Mouse (Mus musculus) midbrain, embryonic 14.5 days (tissue): ENCODE measurements around the gene Rnf31. TPM values are rescaled to one million over a fixed set of nuclear protein-coding genes. Genes with fewer than 3 reads are reported as not detected.

Experiments used
- ATAC-seq: fragments of 200-750 bp; cut with Nextera tagmentation; 2 replicates; pipeline ENCODE4 v1.8.0; 2017; ENCODE audit warnings: moderate number of reproducible peaks, moderate library complexity; ENCODE audit not compliant: low FRiP score, low TSS enrichment
- DNase-seq: peaks from one replicate; pipeline ENCODE4 v3.0.0-alpha.2; 2015
- H3K27ac ChIP-seq: fragments of 300-500 bp; sonication (generic); replicated peaks from 2 replicates; pipeline ENCODE4 v1.5.1; 2014; ENCODE audit warnings: mild to moderate bottlenecking, low read depth, low read length, moderate library complexity
- H3K27me3 ChIP-seq: fragments of 300-500 bp; sonication (generic); 2 replicates; pipeline ENCODE4 v1.6.1; 2014; ENCODE audit warnings: low read length, control low read depth, mixed read lengths; ENCODE audit not compliant: control insufficient read depth, insufficient read depth
- H3K36me3 ChIP-seq: fragments of 300-500 bp; sonication (generic); 2 replicates; pipeline ENCODE4 v1.6.1; 2014; ENCODE audit warnings: low read length, control low read depth; ENCODE audit not compliant: control insufficient read depth, insufficient read depth
- H3K4me1 ChIP-seq: fragments of 300-500 bp; sonication (generic); 2 replicates; pipeline ENCODE4 v1.6.1; 2014; ENCODE audit warnings: mild to moderate bottlenecking, antibody characterized with exemption, low read length, control low read depth; ENCODE audit not compliant: control insufficient read depth, insufficient read depth
- H3K4me2 ChIP-seq: fragments of 300-500 bp; sonication (generic); 2 replicates; pipeline ENCODE4 v1.6.1; 2014; ENCODE audit warnings: mild to moderate bottlenecking, low read length, moderate library complexity
- H3K4me3 ChIP-seq: fragments of 300-500 bp; sonication (generic); replicated peaks from 2 replicates; pipeline ENCODE4 v1.5.1; 2014; ENCODE audit warnings: low read depth, low read length
- H3K9ac ChIP-seq: fragments of 300-500 bp; sonication (generic); replicated peaks from 2 replicates; pipeline ENCODE4 v1.6.1; 2014; ENCODE audit warnings: mild to moderate bottlenecking, low read length, moderate library complexity
- H3K9me3 ChIP-seq: fragments of 300-500 bp; sonication (generic); 2 replicates; pipeline ENCODE4 v1.6.1; 2016; ENCODE audit warnings: low read length, control low read depth, mixed read lengths; ENCODE audit not compliant: control insufficient read depth
- WGBS: fragments of 180-500 bp; shearing (Covaris S2); extraction: QIAGEN DNeasy Blood & Tissue Kit; methylation state at CpG from one replicate; pipeline ENCODE4 v1.1.7; 2014; 5-methylcytosine and 5-hydroxymethylcytosine counted together
- polyA plus RNA-seq: library from polyadenylated mRNA; unstranded; fragments of >200 nt; fragmentation: Nextera tagmentation; extraction: Ambion mirVana; gene quantifications from 2 replicates; pipeline ENCODE4 v1.2.1, GENCODE M21; 2014

Gene Rnf31
- polyA plus RNA-seq, 1 experiment from 2014 or later: 17.1 TPM

- Histone ChIP-seq H3K4me3 (peak within 1 kb of the TSS; percentile 90), H3K9ac (peak within 1 kb of the TSS; percentile 88), H3K27ac (peak within 1 kb of the TSS; percentile 90), H3K4me1 (peaks cover 18% of the 10 kb centered on the region), H3K9me3 (no peaks in the 10 kb centered on the region), H3K36me3 (peaks cover 27% of the 10 kb centered on the region), H3K27me3 (no peaks in the 10 kb centered on the region), H3K4me2 (peak within 1 kb of the TSS; percentile 98)
- WGBS: under 1% methylated on average over 22 of the region's 22 CpGs
- peak; percentile 95 for ATAC-seq
- peak; percentile 94 for DNase-seq
Measured at GRCm38 (mm10) chr14:55590748-55591330, 669 bp upstream of the Rnf31 start, which contains the start of gene Psme2. Gene Psme2, minus strand, starts transcription at chr14:55591113.

GRCm38 (mm10) chr14:55592226-55592625 lies 718 bp downstream of the Rnf31 start:
- Histone ChIP-seq H3K9ac (peak overlapping the region; percentile 88), H3K9me3 (no peaks in the 10 kb centered on the region), H3K4me2 (peak overlapping the region; percentile 98), H3K36me3 (peaks cover 37% of the 10 kb centered on the region), H3K4me3 (peak overlapping the region; percentile 90), H3K4me1 (peaks cover 18% of the 10 kb centered on the region), H3K27ac (peak overlapping the region; percentile 90; the same call in 1 of the 2 replicates), H3K27me3 (no peaks in the 10 kb centered on the region)
- DNase-seq (no peak), ATAC-seq (no peak)
- WGBS: 10% methylated on average over 16 of the region's 16 CpGs

- H3K27me3 ChIP-seq: no peaks in the 10 kb centered on the region
- WGBS: 70% methylated on average over 13 of the region's 13 CpGs
- no peak overlapping the region for H3K4me2 ChIP-seq
- H3K4me1 ChIP-seq: peaks cover 11% of the 10 kb centered on the region
- no peak for ATAC-seq
- no peak for DNase-seq
- no peaks in the 10 kb centered on the region for H3K9me3 ChIP-seq
- H3K4me3 ChIP-seq: no peak overlapping the region
- H3K27ac ChIP-seq: no peak overlapping the region
- H3K36me3 ChIP-seq: peaks cover 65% of the 10 kb centered on the region
- H3K9ac ChIP-seq: no peak overlapping the region
Measured at GRCm38 (mm10) chr14:55596036-55596690, 4.7 kb downstream of the Rnf31 start.

- WGBS: 96% methylated on average over 21 of the region's 21 CpGs
Measured at GRCm38 (mm10) chr14:55598521-55599390, 7.2 kb downstream of the Rnf31 start.

GRCm38 (mm10) chr14:55603271-55603632 lies 11.7 kb downstream of the Rnf31 start, which contains the start of gene Irf9:
Gene Irf9, plus strand, starts transcription at chr14:55603571.
- H3K9ac ChIP-seq: peak within 1 kb of the TSS; percentile 36; the same call in 1 of the 2 replicates
- 87% methylated on average over 7 of the region's 7 CpGs for WGBS

More at GRCm38 (mm10) chr14:55598521-55599390, 7.2 kb downstream of the Rnf31 start:
- no peak overlapping the region for H3K9ac ChIP-seq
- DNase-seq (no peak), ATAC-seq (no peak)
- H3K4me1 ChIP-seq: no peaks in the 10 kb centered on the region
- no peaks in the 10 kb centered on the region for H3K9me3 ChIP-seq
- H3K4me3 ChIP-seq: no peak overlapping the region
- H3K36me3 ChIP-seq: peaks cover 91% of the 10 kb centered on the region
- H3K27ac ChIP-seq: no peak overlapping the region
- H3K4me2 ChIP-seq: no peak overlapping the region
- H3K27me3 ChIP-seq: no peaks in the 10 kb centered on the region

GRCm38 (mm10) chr14:55603633-55604576 lies 12.4 kb downstream of the Rnf31 start:
- peak; percentile 87 for ATAC-seq
- Histone ChIP-seq H3K4me1 (no peaks in the 10 kb centered on the region), H3K9me3 (no peaks in the 10 kb centered on the region), H3K27me3 (no peaks in the 10 kb centered on the region), H3K9ac (peak overlapping the region; percentile 36; the same call in 1 of the 2 replicates), H3K36me3 (peaks cover 89% of the 10 kb centered on the region), H3K4me3 (no peak overlapping the region), H3K27ac (no peak overlapping the region), H3K4me2 (peak overlapping the region; percentile 28)
- 21% methylated on average over 19 of the region's 19 CpGs for WGBS
- peak; percentile 83 for DNase-seq

More at GRCm38 (mm10) chr14:55603271-55603632, 11.7 kb downstream of the Rnf31 start, which contains the start of gene Irf9:
- Histone ChIP-seq H3K4me3 (no peak within 1 kb of the TSS), H3K9me3 (no peaks in the 10 kb centered on the region), H3K4me2 (peak within 1 kb of the TSS; percentile 28), H3K36me3 (peaks cover 89% of the 10 kb centered on the region), H3K27ac (no peak within 1 kb of the TSS), H3K27me3 (no peaks in the 10 kb centered on the region), H3K4me1 (no peaks in the 10 kb centered on the region)
- ATAC-seq (no peak), DNase-seq (no peak)

GRCm38 (mm10) chr14:55604823-55605222 lies 13.3 kb downstream of the Rnf31 start:
- ATAC-seq: no peak
- Histone ChIP-seq H3K27ac (no peak overlapping the region), H3K4me1 (no peaks in the 10 kb centered on the region), H3K4me2 (no peak overlapping the region), H3K4me3 (no peak overlapping the region), H3K9me3 (no peaks in the 10 kb centered on the region), H3K36me3 (peaks cover 89% of the 10 kb centered on the region), H3K9ac (no peak overlapping the region), H3K27me3 (no peaks in the 10 kb centered on the region)
- WGBS: 94% methylated on average over 11 of the region's 11 CpGs
- no peak for DNase-seq
